Comparison of ENCODE assay signal across 24 mouse cellular contexts in the genomic region with DNA sequence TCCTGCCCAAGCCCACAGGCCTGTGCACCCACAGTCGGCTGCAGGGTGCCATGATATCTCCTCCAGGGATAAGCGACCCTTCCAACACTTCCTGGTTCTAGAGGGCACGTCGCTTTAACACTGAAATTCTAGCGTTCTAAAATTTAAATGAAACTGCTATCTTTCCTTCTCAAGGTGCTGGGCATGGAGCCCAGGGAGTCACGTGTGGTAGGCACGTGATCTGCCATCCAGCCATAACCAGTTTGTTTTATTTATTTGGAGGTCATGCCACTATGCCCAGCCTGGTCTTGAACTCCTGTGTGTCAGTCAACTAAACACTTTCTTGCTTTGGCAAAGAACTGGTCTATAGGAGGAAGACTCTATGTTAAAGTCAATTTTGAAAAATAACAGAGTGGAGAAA. TPM values are rescaled to one million over a fixed set of nuclear protein-coding genes. Genes with fewer than 3 reads are reported as not detected.
DNase-seq lines count a peak whose midpoint lies in the region; ATAC-seq and TF ChIP-seq lines count a peak whose summit lies in the region.
"Had no signal": no experiment of that assay in that cellular context is flagged by ENCODE, and none has a peak within 500 bp of the region (broad histone marks: within the 10 kb centered on the region; RNA-seq: fewer than 3 reads in every experiment).

No protein-coding gene starts in this region.

- H3K79me2 ChIP-seq in liver, adult 2 months (ENCODE audit: control insufficient read depth, insufficient read depth, low read length) = no peaks in the 10 kb centered on the region

- H3K4me2 ChIP-seq in liver, postnatal 0 days (ENCODE audit: low read depth, low read length) = no peak overlapping the region
- H3K4me2 ChIP-seq: embryonic facial prominence, embryonic 13.5 days; forebrain, embryonic 12.5 days; heart, embryonic 11.5 days; heart, embryonic 15.5 days; hindbrain, embryonic 15.5 days had no signal

- H3K36me3 ChIP-seq in liver, adult 2 months (ENCODE audit: control insufficient read depth, insufficient read depth, low read length) = no peaks in the 10 kb centered on the region
- no peaks in the 10 kb centered on the region for H3K36me3 ChIP-seq in liver, postnatal 0 days (replicated peaks; ENCODE audit: insufficient read depth, low read length)
- H3K36me3 ChIP-seq: embryonic facial prominence, embryonic 13.5 days; forebrain, embryonic 12.5 days; heart, embryonic 15.5 days; hindbrain, embryonic 15.5 days had no signal

- no peak overlapping the region for H3K9ac ChIP-seq in liver, adult 2 months (ENCODE audit: low read depth, low read length)
- no peak overlapping the region for H3K9ac ChIP-seq in liver, postnatal 0 days (replicated peaks)
- H3K9ac ChIP-seq: embryonic facial prominence, embryonic 13.5 days; forebrain, embryonic 12.5 days; heart, embryonic 15.5 days; hindbrain, embryonic 15.5 days had no signal

- 70% methylated on average over 7 of the region's 7 CpGs for WGBS in liver, adult 2 months
- WGBS in liver, postnatal 0 days (ENCODE audit: insufficient replicate concordance) = 64% methylated on average over 7 of the region's 7 CpGs

- H3K27me3 ChIP-seq in liver, adult 2 months (ENCODE audit: control insufficient read depth, insufficient read depth, low read length) = no peaks in the 10 kb centered on the region
- no peaks in the 10 kb centered on the region for H3K27me3 ChIP-seq in liver, postnatal 0 days (ENCODE audit: insufficient read depth, low read length)
- H3K27me3 ChIP-seq: hindbrain, embryonic 15.5 days had no signal

- H3K4me1 ChIP-seq in liver, adult 2 months (ENCODE audit: control insufficient read depth, insufficient read depth, low read length) = no peaks in the 10 kb centered on the region
- peaks cover 3% of the 10 kb centered on the region; the same call in 1 of the 2 replicates for H3K4me1 ChIP-seq in liver, postnatal 0 days (ENCODE audit: insufficient read depth)

- H3K4me3 ChIP-seq in liver, adult 2 months (ENCODE audit: insufficient read depth, low read depth, low read length) = no peak overlapping the region
- H3K4me3 ChIP-seq in liver, postnatal 0 days (ENCODE audit: low read depth, low read length) = no peak overlapping the region
- H3K4me3 ChIP-seq: embryonic facial prominence, embryonic 13.5 days; forebrain, embryonic 12.5 days; heart, adult 2 months; heart, embryonic 15.5 days; hindbrain, embryonic 15.5 days had no signal

- peak; percentile 11 for DNase-seq in adrenal gland, adult 2 months
- DNase-seq in adrenal gland, adult (ENCODE audit: inconsistent age in 2 of 2, low spot score in 1 of 2) = no peak
- peak; percentile 3 for DNase-seq in liver, adult 2 months (ENCODE audit: extremely low read depth, low read depth, low spot score)
- DNase-seq in liver, postnatal 0 days = no peak
- DNase-seq in 3T3-L1 (ENCODE audit: low read depth, low spot score) = peak; percentile 13
- peak; percentile 76 for DNase-seq in adipocyte (ENCODE audit: low spot score)
- no peak for DNase-seq in urinary bladder, postnatal 25 days (ENCODE audit: low spot score)
- DNase-seq: cerebellum, adult 18-20 months; cerebellum, adult 9-11 months; cerebellum, postnatal 36 days; gastrocnemius, postnatal 10 days; heart, adult 2 months; heart, postnatal 14 days had no signal

- no peak for TF ChIP-seq CTCF in liver, adult 2 months (IDR thresholded peaks at IDR 0.05; ENCODE audit: low read depth, low read length)
- TF ChIP-seq CTCF in liver, postnatal 0 days (IDR thresholded peaks at IDR 0.05; ENCODE audit: low read depth) = no peak

- H3K27ac ChIP-seq in liver, adult 2 months (replicated peaks; ENCODE audit: insufficient read depth, low read depth, low read length) = no peak overlapping the region
- no peak overlapping the region for H3K27ac ChIP-seq in liver, postnatal 0 days (ENCODE audit: low read depth)
- H3K27ac ChIP-seq: embryonic facial prominence, embryonic 13.5 days; forebrain, embryonic 12.5 days; heart, adult 2 months; heart, embryonic 15.5 days; hindbrain, embryonic 15.5 days had no signal

- TF ChIP-seq POLR2A in liver, adult 2 months (IDR thresholded peaks at IDR 0.05; ENCODE audit: extremely low read depth, insufficient read depth, low read length) = no peak

- no peaks in the 10 kb centered on the region for H3K9me3 ChIP-seq in liver, postnatal 0 days (ENCODE audit: low read length)
- H3K9me3 ChIP-seq: embryonic facial prominence, embryonic 13.5 days; forebrain, embryonic 12.5 days; heart, embryonic 15.5 days; hindbrain, embryonic 15.5 days had no signal

- ATAC-seq in liver, postnatal 0 days = no peak
- ATAC-seq: forebrain, embryonic 16.5 days had no signal

- TF ChIP-seq EP300 in liver, postnatal 0 days (IDR thresholded peaks at IDR 0.05; ENCODE audit: low read depth) = no peak

RNA-seq across cellular contexts. Expression of gene Gm26897, which starts 35.7 kb away (rescaled TPM):
- not detected for total RNA-seq in adrenal gland, adult 2 months (2021)
- polyA plus RNA-seq in adrenal gland, adult 2 months (2012; rRNA removed) = not detected in 2 replicates
- total RNA-seq in liver, adult 2 months (2014; rRNA removed) = not detected in 2 replicates
- polyA plus RNA-seq in liver, adult 2 months (2012; rRNA removed) = not detected in 2 replicates
- polyA plus RNA-seq in liver, postnatal 0 days (2015; fragmentation: Nextera tagmentation; extraction: Ambion mirVana) = not detected in 2 replicates
- total RNA-seq: adrenal gland, adult 18-20 months; ES-E14; gastrocnemius, postnatal 10 days; gastrocnemius, postnatal 4 days; heart, adult 2 months; heart, postnatal 14 days; hematopoietic stem cell, adult 5-6 weeks had no signal
- polyA plus RNA-seq: embryonic facial prominence, embryonic 13.5 days; forebrain, embryonic 12.5 days; forebrain, embryonic 16.5 days; frontal cortex, adult 2 months; heart, adult 2 months; heart, embryonic 11.5 days; heart, embryonic 15.5 days; hindbrain, embryonic 15.5 days had no signal

Comparison
In these comparisons a context has a peak if more than half of its experiments do, and no peak if none do; other contexts are left out.
1. DNase-seq: peak in adrenal gland, adult 2 months (single experiment), liver, adult 2 months (single experiment), 3T3-L1 (single experiment) and adipocyte (single experiment); none in adrenal gland, adult (0 of 2), liver, postnatal 0 days (single experiment) and urinary bladder, postnatal 25 days (single experiment).